Mouse (Mus musculus) neural tube, embryonic 14.5 days (tissue): ENCODE results near the gene Nav3. TPM values are rescaled to one million over a fixed set of nuclear protein-coding genes. Genes with fewer than 3 reads are reported as not detected.
"Not testable (repeated sequence)": the region's sequence is repeated elsewhere in the genome, so short reads cannot be mapped to it uniquely, and the experiment has no call there.

Source experiments
- ATAC-seq: fragments of 200-750 bp; cut with Nextera tagmentation; 2 replicates; pipeline ENCODE4 v1.8.0; 2017; ENCODE audit warnings: low read depth, mild to moderate bottlenecking, moderate TSS enrichment, moderate library complexity
- H3K27ac ChIP-seq: fragments of 300-500 bp; sonication (generic); 2 replicates; pipeline ENCODE4 v1.5.1; 2014; ENCODE audit warnings: low read depth, mild to moderate bottlenecking, control low read depth, low read length, moderate library complexity, mixed read lengths
- H3K27me3 ChIP-seq: fragments of 300-500 bp; sonication (generic); 2 replicates; pipeline ENCODE4 v1.6.1; 2014; ENCODE audit warnings: low read length; ENCODE audit not compliant: control insufficient read depth, insufficient read depth
- H3K36me3 ChIP-seq: fragments of 300-500 bp; sonication (generic); 2 replicates; pipeline ENCODE4 v1.6.1; 2014; ENCODE audit warnings: low read length, mixed read lengths; ENCODE audit not compliant: control insufficient read depth, insufficient read depth
- H3K4me1 ChIP-seq: fragments of 300-500 bp; sonication (generic); 2 replicates; pipeline ENCODE4 v1.6.1; 2014; ENCODE audit warnings: low read length; ENCODE audit not compliant: control insufficient read depth, insufficient read depth
- H3K4me2 ChIP-seq: fragments of 300-500 bp; sonication (generic); 2 replicates; pipeline ENCODE4 v1.6.1; 2014; ENCODE audit warnings: mild to moderate bottlenecking, low read depth, low read length, control low read depth
- H3K4me3 ChIP-seq: fragments of 300-500 bp; sonication (generic); 2 replicates; pipeline ENCODE4 v1.5.1; 2014; ENCODE audit warnings: low read depth, low read length, control low read depth, mixed read lengths
- H3K9ac ChIP-seq: fragments of 300-500 bp; sonication (generic); replicated peaks from 2 replicates; pipeline ENCODE4 v1.6.1; 2014; ENCODE audit warnings: low read depth, mild to moderate bottlenecking, control low read depth, low read length, mixed read lengths
- H3K9me3 ChIP-seq: fragments of 300-500 bp; sonication (generic); 2 replicates; pipeline ENCODE4 v1.6.1; 2016; ENCODE audit warnings: low read length; ENCODE audit not compliant: control insufficient read depth
- WGBS: fragments of 180-500 bp; shearing (Covaris S2); extraction: QIAGEN DNeasy Blood & Tissue Kit; methylation state at CpG from one replicate; pipeline ENCODE4 v1.1.7; 2014; 5-methylcytosine and 5-hydroxymethylcytosine counted together
- polyA plus RNA-seq: library from polyadenylated mRNA; unstranded; fragments of >200 nt; fragmentation: Nextera tagmentation; extraction: Ambion mirVana; gene quantifications from 2 replicates; pipeline ENCODE4 v1.2.1, GENCODE M21; 2014

The Nav3 gene
- polyA plus RNA-seq, 1 experiment from 2014 or later = 34.6 TPM

- H3K36me3 ChIP-seq = no peaks in the 10 kb centered on the region
- H3K4me1 ChIP-seq = no peaks in the 10 kb centered on the region
- H3K9me3 ChIP-seq = no peaks in the 10 kb centered on the region
- no peak overlapping the region for H3K27ac ChIP-seq
- H3K4me3 ChIP-seq = no peak overlapping the region
- no peaks in the 10 kb centered on the region for H3K27me3 ChIP-seq
- H3K9ac ChIP-seq = no peak overlapping the region
- no peak overlapping the region for H3K4me2 ChIP-seq
- no peak for ATAC-seq
- 72% methylated on average over 4 of the region's 4 CpGs for WGBS
Measured at GRCm38 (mm10) chr10:110019266-110019866, 436.6 kb downstream of the Nav3 start.

- H3K9me3 ChIP-seq, H3K9ac ChIP-seq: not testable (repeated sequence)
- 78% methylated on average over 5 of the region's 5 CpGs for WGBS
Measured at GRCm38 (mm10) chr10:110001328-110001727, 454.7 kb downstream of the Nav3 start.

GRCm38 (mm10) chr10:110000755-110001247 is 455.2 kb downstream of the Nav3 start:
- Histone ChIP-seq H3K27me3 (no peaks in the 10 kb centered on the region), H3K4me3 (no peak overlapping the region), H3K4me1 (0 out of 2 replicates have a peak, but pooled peaks cover 6% of the 10 kb centered on the region), H3K4me2 (no peak overlapping the region), H3K9ac (no peak overlapping the region), H3K9me3 (no peaks in the 10 kb centered on the region), H3K27ac (no peak overlapping the region), H3K36me3 (no peaks in the 10 kb centered on the region)
- 13% methylated on average over 3 of the region's 3 CpGs for WGBS
- no peak for ATAC-seq

More at GRCm38 (mm10) chr10:110001328-110001727, 454.7 kb downstream of the Nav3 start:
- not testable (repeated sequence) for ATAC-seq, H3K4me1 ChIP-seq, H3K4me2 ChIP-seq, H3K4me3 ChIP-seq, H3K36me3 ChIP-seq, H3K27ac ChIP-seq, H3K27me3 ChIP-seq

- Histone ChIP-seq H3K9me3 (no peaks in the 10 kb centered on the region), H3K9ac (no peak overlapping the region), H3K4me1 (0 out of 2 replicates have a peak, but pooled peaks cover 6% of the 10 kb centered on the region), H3K27ac (no peak overlapping the region), H3K27me3 (no peaks in the 10 kb centered on the region), H3K4me3 (no peak overlapping the region), H3K36me3 (no peaks in the 10 kb centered on the region), H3K4me2 (no peak overlapping the region)
- no peak for ATAC-seq
- 80% methylated on average over 10 of the region's 10 CpGs for WGBS
Measured at GRCm38 (mm10) chr10:109999904-110000303, 456.1 kb downstream of the Nav3 start.

DNA sequence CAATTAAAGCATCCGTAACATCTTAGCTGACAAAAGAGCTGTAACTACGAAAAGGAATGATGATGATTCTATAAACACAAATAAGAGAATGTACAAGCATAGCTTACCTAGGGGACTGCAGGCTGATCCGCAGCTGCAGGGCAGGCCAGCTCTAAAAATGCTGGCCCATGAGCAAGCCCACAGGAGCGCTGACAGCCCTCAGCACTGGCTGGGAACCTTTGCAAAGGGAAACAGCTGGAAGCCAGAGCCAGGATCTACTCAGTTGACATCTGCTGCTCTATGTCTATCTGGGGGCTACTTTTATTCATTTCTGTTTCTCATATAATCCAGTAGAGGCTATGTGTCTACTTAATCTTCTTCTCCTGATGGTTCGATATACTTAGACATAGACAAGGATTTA is 461.7 kb downstream of the Nav3 start:
- H3K36me3 ChIP-seq = no peaks in the 10 kb centered on the region
- H3K27me3 ChIP-seq = no peaks in the 10 kb centered on the region
- H3K4me3 ChIP-seq = no peak overlapping the region
- no peak for ATAC-seq
- H3K9ac ChIP-seq = no peak overlapping the region
- no peaks in the 10 kb centered on the region; the same call in 1 of the 2 replicates for H3K4me1 ChIP-seq
- no peak overlapping the region for H3K4me2 ChIP-seq
- no peaks in the 10 kb centered on the region for H3K9me3 ChIP-seq
- 72% methylated on average over 5 of the region's 5 CpGs for WGBS
- H3K27ac ChIP-seq = no peak overlapping the region

GRCm38 (mm10) chr10:109985824-109986485 is 470.0 kb downstream of the Nav3 start:
- 87% methylated on average over 8 of the region's 8 CpGs for WGBS
- no peak for ATAC-seq
- H3K4me1 ChIP-seq = no peaks in the 10 kb centered on the region

GRCm38 (mm10) chr10:109976351-109976750 is 479.7 kb downstream of the Nav3 start:
- no peak overlapping the region for H3K9ac ChIP-seq
- peaks cover 2% of the 10 kb centered on the region; the same call in 1 of the 2 replicates for H3K4me1 ChIP-seq
- no peaks in the 10 kb centered on the region for H3K36me3 ChIP-seq
- 76% methylated on average over 8 of the region's 8 CpGs for WGBS
- no peaks in the 10 kb centered on the region for H3K27me3 ChIP-seq
- no peak for ATAC-seq
- H3K27ac ChIP-seq = no peak overlapping the region
- H3K4me3 ChIP-seq = no peak overlapping the region
- H3K4me2 ChIP-seq = no peak overlapping the region
- no peaks in the 10 kb centered on the region for H3K9me3 ChIP-seq

More at GRCm38 (mm10) chr10:109985824-109986485, 470.0 kb downstream of the Nav3 start:
- Histone ChIP-seq H3K4me2 (no peak overlapping the region), H3K9ac (no peak overlapping the region), H3K27me3 (no peaks in the 10 kb centered on the region), H3K36me3 (no peaks in the 10 kb centered on the region), H3K9me3 (no peaks in the 10 kb centered on the region), H3K27ac (no peak overlapping the region), H3K4me3 (no peak overlapping the region)

- H3K9ac ChIP-seq = no peak overlapping the region
- H3K4me1 ChIP-seq = peaks cover 2% of the 10 kb centered on the region; the same call in 1 of the 2 replicates
- no peaks in the 10 kb centered on the region for H3K27me3 ChIP-seq
- no peak for ATAC-seq
- no peaks in the 10 kb centered on the region for H3K36me3 ChIP-seq
- H3K4me3 ChIP-seq = no peak overlapping the region
- no peaks in the 10 kb centered on the region for H3K9me3 ChIP-seq
- H3K27ac ChIP-seq = no peak overlapping the region
- H3K4me2 ChIP-seq = no peak overlapping the region
- WGBS = 62% methylated on average over 4 of the region's 4 CpGs
Measured at GRCm38 (mm10) chr10:109974177-109974576, 481.8 kb downstream of the Nav3 start.

- Histone ChIP-seq H3K9ac (no peak overlapping the region), H3K4me3 (no peak overlapping the region), H3K36me3 (no peaks in the 10 kb centered on the region), H3K27me3 (no peaks in the 10 kb centered on the region), H3K9me3 (no peaks in the 10 kb centered on the region), H3K27ac (no peak overlapping the region), H3K4me2 (no peak overlapping the region), H3K4me1 (peaks cover 2% of the 10 kb centered on the region; the same call in 1 of the 2 replicates)
- WGBS = 57% methylated on average over 3 of the region's 3 CpGs
- ATAC-seq = no peak
Measured at GRCm38 (mm10) chr10:109973483-109973882, 482.5 kb downstream of the Nav3 start.
